Mouse (Mus musculus) kidney, adult 8-10 months (tissue): Measurements from ENCODE around the gene Polr3g.
"Not testable (repeated sequence)": the region's sequence is repeated elsewhere in the genome, so short reads cannot be mapped to it uniquely, and the experiment has no call there.

Experiments used
- DNase-seq, 2 experiments: peaks; one replicate each; pipeline ENCODE4 v3.0.0; 2022

The Polr3g gene

DNA sequence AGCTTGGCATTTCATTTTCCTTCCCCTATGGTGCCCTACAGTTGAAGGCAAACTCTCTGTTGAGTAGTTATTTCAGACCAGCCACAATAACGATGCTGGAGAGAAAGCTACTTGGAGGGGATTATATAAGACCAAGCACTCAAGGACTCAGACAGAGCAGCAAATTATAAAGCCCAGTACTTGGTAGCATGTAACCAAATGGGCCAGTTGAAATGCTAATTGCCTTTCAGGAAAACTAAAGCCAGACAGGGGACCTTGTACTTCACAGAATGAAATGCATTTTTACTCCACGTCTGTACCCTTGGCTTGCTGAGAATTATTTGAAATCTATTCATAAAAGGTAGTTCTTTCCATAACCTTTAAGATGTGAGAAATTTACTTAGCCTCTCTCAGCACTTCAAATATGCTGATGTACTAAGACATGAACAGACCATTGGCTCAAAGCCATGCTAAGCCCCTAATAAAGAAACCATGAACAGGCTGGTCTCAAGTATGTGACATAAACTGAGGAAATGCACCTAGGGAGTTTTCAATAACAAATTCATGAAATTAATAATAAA is 82.1 kb downstream of the Polr3g start:
- DNase-seq: no peak

DNA sequence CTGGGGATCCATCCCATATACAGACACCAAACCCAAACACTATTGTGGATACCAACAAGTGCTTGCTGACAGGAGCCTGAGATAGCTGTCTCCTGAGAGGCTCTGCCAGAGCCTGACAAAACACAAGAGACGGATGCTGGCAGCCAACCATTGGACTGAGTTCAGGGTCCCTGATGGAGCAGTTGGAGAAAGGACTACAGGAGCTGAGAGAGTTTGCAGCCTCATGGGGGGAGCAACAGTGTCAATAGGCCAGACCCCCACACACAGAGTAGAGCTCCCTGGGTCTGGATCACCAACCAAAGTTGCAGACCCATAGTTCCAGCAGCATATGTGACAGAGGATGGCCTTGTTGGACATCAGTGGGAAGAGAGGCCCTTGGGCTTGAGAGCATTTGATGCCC is 83.0 kb downstream of the Polr3g start:
- DNase-seq: not testable (repeated sequence)
